Mouse (Mus musculus): ENCODE measurements at regions not wholly inside any gene's neighbourhood (a gene's known extent, or its start where the extent isn't known, plus 50 kb on each side); places are given as distances from the start of the nearest gene placed in this dataset.

GRCm38 (mm10) chr5:126337884-126338283 lies 806.3 kb downstream of the Tmem132b start:
- no peak overlapping the region for H3K4me3 ChIP-seq (ENCODE audit: insufficient read depth, low read length)
- no peak for TF ChIP-seq POLR2A (IDR thresholded peaks at IDR 0.05; ENCODE audit: low read depth, low read length)
- TF ChIP-seq CTCF (IDR thresholded peaks at IDR 0.05; ENCODE audit: borderline replicate concordance, insufficient read depth, low read length), result no peak
- H3K4me1 ChIP-seq (ENCODE audit: control insufficient read depth, insufficient read depth, low read length), result no peaks in the 10 kb centered on the region

DNA sequence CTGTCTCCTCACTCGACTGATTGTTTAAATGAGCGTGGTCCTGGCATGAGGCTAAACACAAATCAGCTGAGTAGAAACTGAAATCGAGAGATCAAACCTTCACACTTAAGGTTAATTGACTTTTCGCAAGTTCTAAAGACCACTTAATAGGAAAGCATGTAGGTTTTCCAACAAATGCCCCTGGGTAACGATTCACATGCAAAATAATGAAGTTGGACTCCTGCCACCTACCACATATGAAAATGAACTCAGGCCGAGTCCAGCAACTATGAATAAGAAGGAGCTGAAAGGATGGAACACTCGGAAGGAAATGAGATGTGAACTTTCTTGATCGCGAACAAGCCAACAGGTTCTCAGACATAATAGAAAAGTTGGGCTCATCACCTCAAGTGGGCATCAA lies 812.0 kb downstream of the Tmem132b start:
- TF ChIP-seq CTCF (IDR thresholded peaks at IDR 0.05; ENCODE audit: borderline replicate concordance, insufficient read depth, low read length) (no peak), POLR2A (IDR thresholded peaks at IDR 0.05; ENCODE audit: low read depth, low read length) (no peak)
- no peak overlapping the region for H3K27ac ChIP-seq (ENCODE audit: insufficient read depth, low read length)
- no peak overlapping the region for H3K4me3 ChIP-seq (ENCODE audit: insufficient read depth, low read length)
- H3K4me1 ChIP-seq (ENCODE audit: control insufficient read depth, insufficient read depth, low read length), result no peaks in the 10 kb centered on the region

More at GRCm38 (mm10) chr5:126337884-126338283, 806.3 kb downstream of the Tmem132b start:
- H3K27ac ChIP-seq (ENCODE audit: insufficient read depth, low read length), result no peak overlapping the region

DNA sequence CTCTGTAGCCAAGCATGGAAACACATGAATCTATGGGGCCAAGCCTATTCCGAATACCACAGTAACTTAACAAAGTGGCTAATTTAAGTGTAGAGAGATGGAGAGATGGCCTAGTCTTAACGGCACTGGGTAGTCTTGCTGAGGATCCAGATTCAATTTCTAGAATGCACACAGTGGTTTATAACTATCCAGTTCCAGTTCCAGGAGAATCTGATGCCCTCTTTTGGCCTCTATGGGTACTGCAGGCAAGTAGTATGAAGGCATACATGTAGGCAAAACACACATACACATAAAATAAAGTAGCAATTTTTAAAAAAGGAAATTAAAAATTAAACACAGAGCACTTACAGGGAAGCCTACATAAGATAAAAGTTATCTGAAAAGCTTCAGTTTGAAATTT lies 819.4 kb downstream of the Tmem132b start:
- H3K27ac ChIP-seq (ENCODE audit: insufficient read depth, low read length), result no peak overlapping the region
- TF ChIP-seq CTCF (IDR thresholded peaks at IDR 0.05; ENCODE audit: borderline replicate concordance, insufficient read depth, low read length) (no peak), POLR2A (IDR thresholded peaks at IDR 0.05; ENCODE audit: low read depth, low read length) (no peak)
- no peak overlapping the region for H3K4me3 ChIP-seq (ENCODE audit: insufficient read depth, low read length)
- no peaks in the 10 kb centered on the region for H3K4me1 ChIP-seq (ENCODE audit: control insufficient read depth, insufficient read depth, low read length)

- TF ChIP-seq CTCF (IDR thresholded peaks at IDR 0.05; ENCODE audit: borderline replicate concordance, insufficient read depth, low read length), result no peak
- TF ChIP-seq POLR2A (IDR thresholded peaks at IDR 0.05; ENCODE audit: low read depth, low read length), result no peak
- H3K4me1 ChIP-seq (ENCODE audit: control insufficient read depth, insufficient read depth, low read length), result no peaks in the 10 kb centered on the region
- no peak overlapping the region for H3K4me3 ChIP-seq (ENCODE audit: insufficient read depth, low read length)
- no peak overlapping the region for H3K27ac ChIP-seq (ENCODE audit: insufficient read depth, low read length)
Measured at GRCm38 (mm10) chr5:126369436-126369835, 837.9 kb downstream of the Tmem132b start.

DNA sequence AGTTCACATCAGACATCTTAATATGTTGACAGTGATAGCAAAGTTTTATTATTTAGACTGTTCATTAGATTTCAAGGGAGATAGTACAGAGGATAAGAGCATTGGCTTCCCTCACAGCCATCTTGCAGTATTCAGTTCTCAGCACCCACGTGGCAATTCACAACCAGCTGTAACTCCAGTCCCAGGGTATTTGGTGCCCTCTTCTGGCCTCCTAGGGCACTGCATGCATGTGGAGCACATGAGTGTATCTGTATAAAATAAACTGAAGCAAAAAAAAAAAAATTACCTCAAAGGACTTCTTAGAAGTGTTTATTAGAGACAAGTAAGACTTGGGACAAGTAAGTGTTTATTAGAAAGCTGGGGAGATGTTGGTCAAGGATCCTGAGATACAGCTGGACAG lies 849.3 kb upstream of the Tmem132c start:
- Histone ChIP-seq H3K4me1 (ENCODE audit: control insufficient read depth, insufficient read depth, low read length) (no peaks in the 10 kb centered on the region), H3K27ac (ENCODE audit: insufficient read depth, low read length) (no peak overlapping the region)
- no peak for TF ChIP-seq POLR2A (IDR thresholded peaks at IDR 0.05; ENCODE audit: low read depth, low read length)

DNA sequence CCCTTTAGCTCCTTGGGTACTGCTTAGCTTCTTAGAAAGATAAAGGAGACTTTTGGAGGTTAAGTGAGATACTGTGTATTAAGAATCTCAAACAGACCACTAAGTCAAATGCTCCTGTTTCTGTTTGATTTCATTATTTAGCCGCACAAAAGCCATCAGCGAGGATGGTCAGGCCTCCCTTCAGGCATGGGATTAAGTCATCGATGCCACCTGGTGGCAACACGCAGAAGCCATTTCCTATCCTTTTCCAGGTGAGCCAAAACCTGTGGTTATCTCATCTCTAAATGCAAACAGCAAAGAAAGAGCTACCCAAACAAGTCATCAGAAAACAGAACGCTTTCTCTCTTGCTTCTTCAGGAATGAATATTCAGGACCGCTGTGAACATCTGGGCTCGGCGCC lies 846.3 kb upstream of the Tmem132c start:
- TF ChIP-seq CTCF (IDR thresholded peaks at IDR 0.05; ENCODE audit: borderline replicate concordance, insufficient read depth, low read length), result no peak
- Histone ChIP-seq H3K4me3 (ENCODE audit: insufficient read depth, low read length) (no peak overlapping the region), H3K27ac (ENCODE audit: insufficient read depth, low read length) (no peak overlapping the region), H3K4me1 (ENCODE audit: control insufficient read depth, insufficient read depth, low read length) (no peaks in the 10 kb centered on the region)

More for the DNA sequence above, 849.3 kb upstream of the Tmem132c start:
- no peak overlapping the region for H3K4me3 ChIP-seq (ENCODE audit: insufficient read depth, low read length)

DNA sequence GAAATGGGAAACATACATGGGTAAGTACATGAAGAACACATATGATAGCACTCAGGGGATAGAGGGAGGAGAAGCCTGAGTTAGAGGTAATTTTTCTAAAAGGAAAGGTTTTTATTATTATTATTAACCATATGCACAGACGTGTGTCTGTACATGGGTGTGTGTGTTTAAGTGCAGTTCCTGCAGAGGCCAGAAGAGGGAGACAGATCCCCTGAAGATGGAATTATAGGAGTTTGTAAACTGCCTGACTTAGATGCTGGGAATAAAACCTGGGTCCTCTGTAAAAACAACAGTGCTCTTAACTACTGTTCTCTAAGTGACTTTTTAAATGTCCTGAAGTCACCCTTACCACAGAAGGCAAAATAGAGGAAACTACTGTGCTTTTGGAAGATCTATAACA lies 809.9 kb upstream of the Tmem132c start:
- Histone ChIP-seq H3K4me3 (ENCODE audit: insufficient read depth, low read length) (no peak overlapping the region), H3K4me1 (ENCODE audit: control insufficient read depth, insufficient read depth, low read length) (no peaks in the 10 kb centered on the region), H3K27ac (ENCODE audit: insufficient read depth, low read length) (no peak overlapping the region)
- TF ChIP-seq POLR2A (IDR thresholded peaks at IDR 0.05; ENCODE audit: low read depth, low read length) (no peak), CTCF (IDR thresholded peaks at IDR 0.05; ENCODE audit: borderline replicate concordance, insufficient read depth, low read length) (no peak)

DNA sequence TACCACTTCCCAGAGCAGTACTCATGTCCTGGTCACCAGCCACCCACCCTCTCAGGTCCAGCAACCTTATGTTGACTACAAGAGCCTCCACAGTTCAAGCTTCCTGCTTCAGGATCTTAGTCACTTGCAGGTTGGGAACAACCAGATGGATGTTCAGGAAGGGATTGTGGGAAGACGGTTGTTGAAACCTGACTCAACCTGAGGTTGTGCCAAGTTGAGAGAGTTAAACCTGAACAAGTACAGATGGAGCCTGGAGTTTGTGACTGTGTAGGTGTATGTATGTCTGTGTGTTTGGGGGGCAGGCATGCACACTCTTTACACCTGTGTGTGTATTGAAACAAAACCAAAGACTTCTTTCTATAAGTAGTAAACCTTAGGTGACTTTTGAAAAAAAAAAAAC lies 802.9 kb upstream of the Tmem132c start:
- Histone ChIP-seq H3K27ac (ENCODE audit: insufficient read depth, low read length) (no peak overlapping the region), H3K4me1 (ENCODE audit: control insufficient read depth, insufficient read depth, low read length) (no peaks in the 10 kb centered on the region), H3K4me3 (ENCODE audit: insufficient read depth, low read length) (no peak overlapping the region)
- TF ChIP-seq POLR2A (IDR thresholded peaks at IDR 0.05; ENCODE audit: low read depth, low read length), result no peak
- TF ChIP-seq CTCF (IDR thresholded peaks at IDR 0.05; ENCODE audit: borderline replicate concordance, insufficient read depth, low read length), result no peak

DNA sequence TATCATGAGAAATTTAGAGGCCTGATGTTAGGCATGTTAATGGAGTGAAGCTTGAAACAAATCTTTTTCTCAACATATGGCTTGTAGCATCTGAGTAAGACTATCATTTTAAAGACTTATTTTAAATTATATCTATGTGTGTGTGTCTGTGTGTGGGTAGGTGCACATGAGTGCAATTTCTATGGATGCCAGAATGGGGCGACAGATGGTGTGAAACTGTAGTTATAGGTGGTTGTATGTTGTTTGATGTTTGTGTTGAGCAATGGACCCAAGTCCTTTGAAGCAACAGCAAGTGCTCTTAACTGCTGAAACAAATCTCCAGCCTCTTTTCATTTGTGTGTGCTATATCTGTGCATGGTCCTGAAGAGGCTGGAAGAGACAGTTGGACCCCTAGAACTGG lies 801.1 kb upstream of the Tmem132c start:
- TF ChIP-seq POLR2A (IDR thresholded peaks at IDR 0.05; ENCODE audit: low read depth, low read length) (no peak), CTCF (IDR thresholded peaks at IDR 0.05; ENCODE audit: borderline replicate concordance, insufficient read depth, low read length) (no peak)
- Histone ChIP-seq H3K27ac (ENCODE audit: insufficient read depth, low read length) (no peak overlapping the region), H3K4me1 (ENCODE audit: control insufficient read depth, insufficient read depth, low read length) (no peaks in the 10 kb centered on the region), H3K4me3 (ENCODE audit: insufficient read depth, low read length) (no peak overlapping the region)

DNA sequence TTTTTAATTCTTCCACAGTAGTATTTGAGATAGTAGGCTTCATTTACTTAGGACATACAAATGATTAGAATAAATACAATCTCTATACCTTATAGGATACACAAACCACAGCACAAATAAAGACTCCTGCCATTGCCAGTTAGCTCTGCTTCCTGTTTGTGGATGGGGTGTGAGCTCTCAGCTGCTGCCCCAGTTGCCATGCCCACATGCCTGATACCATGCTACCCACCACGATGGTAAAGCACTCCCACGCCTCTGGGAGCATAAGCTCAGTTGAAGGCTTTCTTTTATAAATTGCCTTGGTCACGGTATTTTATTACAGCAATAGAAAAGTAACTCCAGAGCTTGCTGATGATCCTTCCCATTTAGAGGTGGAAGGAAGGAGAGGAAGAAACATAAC lies 765.8 kb upstream of the Tmem132c start:
- TF ChIP-seq POLR2A (IDR thresholded peaks at IDR 0.05; ENCODE audit: low read depth, low read length) (no peak), CTCF (IDR thresholded peaks at IDR 0.05; ENCODE audit: borderline replicate concordance, insufficient read depth, low read length) (no peak)
- no peak overlapping the region for H3K4me3 ChIP-seq (ENCODE audit: insufficient read depth, low read length)
- H3K27ac ChIP-seq (ENCODE audit: insufficient read depth, low read length), result no peak overlapping the region
- no peaks in the 10 kb centered on the region for H3K4me1 ChIP-seq (ENCODE audit: control insufficient read depth, insufficient read depth, low read length)

DNA sequence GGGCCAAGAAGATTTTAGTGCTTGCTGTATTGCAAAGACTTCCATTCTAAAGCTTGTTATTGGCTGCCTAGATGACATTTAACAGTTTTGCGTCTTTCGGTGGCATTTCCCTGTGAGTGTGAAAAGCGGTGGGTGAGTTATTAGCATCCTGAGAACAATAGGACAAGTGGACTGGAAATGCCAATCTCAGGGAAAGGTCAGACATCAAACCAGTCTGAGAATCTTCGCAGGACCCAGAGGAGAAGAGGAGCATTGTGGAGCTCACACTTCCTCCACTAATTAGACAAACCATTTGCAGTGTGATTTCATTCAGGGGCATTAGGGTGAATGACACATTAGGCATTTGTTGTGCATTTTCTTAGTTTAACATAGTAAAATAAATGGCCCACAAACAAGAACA lies 719.5 kb upstream of the Tmem132c start:
- no peak for TF ChIP-seq CTCF (IDR thresholded peaks at IDR 0.05; ENCODE audit: borderline replicate concordance, insufficient read depth, low read length)
- no peak for TF ChIP-seq POLR2A (IDR thresholded peaks at IDR 0.05; ENCODE audit: low read depth, low read length)
- Histone ChIP-seq H3K4me3 (ENCODE audit: insufficient read depth, low read length) (no peak overlapping the region), H3K27ac (ENCODE audit: insufficient read depth, low read length) (no peak overlapping the region), H3K4me1 (ENCODE audit: control insufficient read depth, insufficient read depth, low read length) (no peaks in the 10 kb centered on the region)
